Mouse (Mus musculus) layer of hippocampus, postnatal 14 days (tissue): Measurements from ENCODE around the gene Atp1a2. TPM values are rescaled to one million over a fixed set of nuclear protein-coding genes. Genes with fewer than 3 reads are reported as not detected.

ENCODE experiments used
- DNase-seq, 2 experiments: peaks; one replicate each; pipeline ENCODE4 v3.0.0; 2021 to 2022; ENCODE audit warnings: low spot score in 2 of 2, mixed read lengths in 1 of 2
- total RNA-seq, 2 experiments: library from RNA; stranded (reverse); gene quantifications; 2 replicates each; pipeline ENCODE4 v1.2.3; 2021

Gene Atp1a2
- total RNA-seq, 2 experiments from 2014 or later: 610 to 641 TPM

- DNase-seq: peak in 1 of 2 experiments; percentile 61
Measured at GRCm38 (mm10) chr1:172306885-172307284, 9.0 kb upstream of the Atp1a2 start.

GRCm38 (mm10) chr1:172306196-172306595 is 8.3 kb upstream of the Atp1a2 start:
- no peak for DNase-seq

- DNase-seq: no peak
Measured at GRCm38 (mm10) chr1:172305635-172306034, 7.8 kb upstream of the Atp1a2 start.

- no peak for DNase-seq
Measured at GRCm38 (mm10) chr1:172305153-172305552, 7.3 kb upstream of the Atp1a2 start.

GRCm38 (mm10) chr1:172304443-172304842 is 6.6 kb upstream of the Atp1a2 start:
- no peak for DNase-seq

- no peak for DNase-seq
Measured at GRCm38 (mm10) chr1:172302851-172303250, 5.0 kb upstream of the Atp1a2 start.

GRCm38 (mm10) chr1:172302311-172302710 is 4.4 kb upstream of the Atp1a2 start:
- no peak for DNase-seq

- DNase-seq: no peak
Measured at GRCm38 (mm10) chr1:172301180-172301579, 3.3 kb upstream of the Atp1a2 start.

GRCm38 (mm10) chr1:172300247-172300646 is 2.4 kb upstream of the Atp1a2 start:
- no peak for DNase-seq

- DNase-seq: no peak
Measured at GRCm38 (mm10) chr1:172299528-172299927, 1.7 kb upstream of the Atp1a2 start.

GRCm38 (mm10) chr1:172296816-172297510 is 901 bp downstream of the Atp1a2 start:
- no peak for DNase-seq

GRCm38 (mm10) chr1:172295751-172296197 is 2.1 kb downstream of the Atp1a2 start:
- peak in 1 of 2 experiments; percentile 80 for DNase-seq

- DNase-seq: no peak
Measured at GRCm38 (mm10) chr1:172293449-172293848, 4.4 kb downstream of the Atp1a2 start.

- DNase-seq: no peak
Measured at GRCm38 (mm10) chr1:172292880-172293279, 5.0 kb downstream of the Atp1a2 start.

GRCm38 (mm10) chr1:172289617-172289946 is 8.3 kb downstream of the Atp1a2 start:
- no peak for DNase-seq

GRCm38 (mm10) chr1:172288900-172289616 is 8.8 kb downstream of the Atp1a2 start:
- no peak for DNase-seq

- DNase-seq: no peak
Measured at GRCm38 (mm10) chr1:172286740-172287139, 11.1 kb downstream of the Atp1a2 start.

- no peak for DNase-seq
Measured at GRCm38 (mm10) chr1:172284221-172284620, 13.6 kb downstream of the Atp1a2 start.

- no peak for DNase-seq
Measured at GRCm38 (mm10) chr1:172283073-172283472, 14.8 kb downstream of the Atp1a2 start.

- no peak for DNase-seq
Measured at GRCm38 (mm10) chr1:172281522-172282254, 16.2 kb downstream of the Atp1a2 start.

GRCm38 (mm10) chr1:172279768-172280509 is 17.9 kb downstream of the Atp1a2 start:
- DNase-seq: no peak
